Mouse (Mus musculus): ENCODE measurements around the gene Celsr2.

Gene Celsr2

GRCm38 (mm10) chr3:108414857-108415830 is at the start of gene Celsr2:
Gene Celsr2, minus strand, starts transcription at chr3:108415552.
- DNase-seq (ENCODE audit: low spot score) = peak; percentile 55

DNA sequence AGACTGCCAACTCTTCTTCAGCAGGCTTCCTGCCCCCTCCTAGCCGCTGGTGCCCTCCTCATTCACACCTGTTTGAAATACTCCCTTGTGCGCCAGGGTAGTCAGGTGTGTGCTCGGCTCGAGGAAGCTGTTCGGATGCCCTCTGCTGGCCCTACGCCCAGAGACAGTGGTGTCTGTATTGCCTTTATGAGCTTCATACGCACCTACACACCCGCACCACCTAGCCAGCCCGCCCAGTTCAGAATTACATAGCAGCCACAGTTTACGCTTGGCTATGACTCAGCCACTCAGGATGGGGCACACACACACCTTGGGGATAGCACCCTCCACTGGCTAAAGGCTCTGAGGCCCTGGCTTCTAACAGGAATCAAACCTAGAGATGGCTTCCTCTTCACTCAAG is 43.5 kb upstream of the Celsr2 start:
- no peak for DNase-seq (ENCODE audit: low spot score)

DNA sequence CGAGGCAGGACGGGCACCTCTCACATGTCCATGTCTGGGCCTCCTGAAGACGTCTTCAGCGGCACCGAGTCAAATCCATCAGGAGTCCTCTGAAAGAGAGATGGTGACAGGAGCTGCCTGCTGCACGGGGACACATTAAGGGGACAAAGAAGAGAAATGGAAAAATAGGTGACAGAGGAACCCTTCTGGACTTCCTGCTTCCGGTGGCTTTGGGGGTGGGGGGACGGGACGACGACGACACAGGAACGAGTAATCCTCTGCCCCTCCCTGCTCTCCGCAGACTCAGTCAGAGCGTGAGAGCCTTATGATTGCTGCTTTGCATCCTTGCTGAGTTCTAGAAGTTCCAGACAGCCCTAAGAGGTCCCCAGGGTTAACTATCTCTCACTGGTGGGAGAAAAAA is 43.0 kb upstream of the Celsr2 start:
- DNase-seq (ENCODE audit: low spot score) = no peak

- DNase-seq (ENCODE audit: low spot score) = no peak
These were observed 38.8 kb upstream of the Celsr2 start for GRCm38 (mm10) chr3:108454172-108454571.

DNA sequence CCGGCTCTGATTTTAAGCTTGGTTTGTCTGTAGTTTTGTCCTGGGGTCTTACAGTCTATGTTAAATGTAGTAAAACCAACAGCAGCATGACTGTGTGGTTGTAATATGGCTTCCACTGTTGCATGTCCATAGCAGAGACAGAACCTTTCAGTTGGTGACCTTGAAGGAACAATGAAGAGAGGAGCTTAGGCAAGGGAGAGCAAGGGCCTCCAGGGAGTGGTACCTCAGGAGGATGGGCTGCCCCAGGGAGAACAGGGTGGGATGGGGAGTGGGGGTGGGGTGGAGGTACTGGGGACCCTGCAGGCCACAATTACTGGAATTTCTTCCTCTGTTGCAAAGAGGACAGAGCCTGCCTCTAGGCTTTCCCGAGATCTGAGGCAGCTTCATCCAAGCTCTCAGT is 36.6 kb upstream of the Celsr2 start:
- no peak for DNase-seq (ENCODE audit: low spot score)

GRCm38 (mm10) chr3:108445366-108445705 is 30.0 kb upstream of the Celsr2 start:
- no peak for DNase-seq (ENCODE audit: low spot score)

- peak; percentile 95 for DNase-seq (ENCODE audit: low spot score)
These were observed 29.5 kb upstream of the Celsr2 start, which contains the start of gene Sars for GRCm38 (mm10) chr3:108444698-108445365. Gene Sars, minus strand, starts transcription at chr3:108445209.

DNA sequence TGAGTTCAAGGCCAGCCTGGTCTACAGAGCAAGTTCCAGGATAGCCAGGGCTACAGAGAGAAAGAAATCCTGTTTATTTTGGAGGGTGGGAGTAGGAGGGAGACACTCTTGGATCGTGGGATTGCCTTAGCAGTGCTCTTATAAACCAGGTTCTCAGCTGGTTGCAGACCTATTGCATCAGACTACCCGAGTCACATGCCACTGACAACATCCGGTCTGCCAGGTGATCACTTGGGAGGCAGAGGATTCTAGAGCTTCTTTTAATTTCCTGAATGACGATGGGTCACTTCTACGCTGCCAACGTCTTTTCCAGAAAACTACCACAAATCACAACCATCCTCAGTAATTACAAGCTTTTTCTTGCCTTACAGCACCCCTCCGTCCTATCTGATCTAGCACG is 28.7 kb upstream of the Celsr2 start:
- DNase-seq (ENCODE audit: low spot score) = no peak

- DNase-seq (ENCODE audit: low spot score) = no peak
These were observed 21.0 kb upstream of the Celsr2 start for GRCm38 (mm10) chr3:108436380-108436714.

DNA sequence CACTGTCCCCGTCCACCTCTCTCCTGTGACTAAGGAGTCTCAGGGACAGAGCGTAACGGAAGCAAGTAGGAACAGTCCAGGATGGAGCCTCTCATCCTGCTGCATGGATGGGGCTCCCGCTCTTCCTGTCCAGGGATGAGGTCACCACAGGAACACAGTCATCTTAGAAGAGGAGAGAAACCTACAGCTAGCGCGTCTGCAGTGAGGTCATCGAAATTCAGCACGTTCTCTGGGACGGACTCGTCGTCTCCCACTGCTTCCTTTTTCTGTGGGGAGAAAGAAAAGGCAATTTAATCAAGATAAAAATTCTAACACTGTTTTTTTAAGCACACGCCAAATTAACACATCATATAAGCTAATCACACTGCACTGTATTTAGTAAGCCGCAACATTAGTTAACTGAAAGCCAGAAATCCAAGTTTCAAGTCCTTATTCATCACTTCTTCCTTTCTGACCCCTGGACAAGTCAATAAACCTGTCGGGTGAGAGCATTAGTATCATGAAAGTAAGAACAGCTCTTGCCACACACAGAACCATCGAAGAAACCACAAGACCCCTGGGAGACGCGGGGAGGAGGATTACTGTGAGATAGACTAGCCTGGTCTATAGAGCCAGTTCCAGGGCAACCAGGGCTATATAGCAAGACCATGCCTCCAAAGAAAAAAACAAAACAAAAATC is 20.5 kb upstream of the Celsr2 start:
- no peak for DNase-seq (ENCODE audit: low spot score)

- DNase-seq (ENCODE audit: low spot score) = no peak
These were observed 18.6 kb upstream of the Celsr2 start for GRCm38 (mm10) chr3:108433881-108434495.

DNA sequence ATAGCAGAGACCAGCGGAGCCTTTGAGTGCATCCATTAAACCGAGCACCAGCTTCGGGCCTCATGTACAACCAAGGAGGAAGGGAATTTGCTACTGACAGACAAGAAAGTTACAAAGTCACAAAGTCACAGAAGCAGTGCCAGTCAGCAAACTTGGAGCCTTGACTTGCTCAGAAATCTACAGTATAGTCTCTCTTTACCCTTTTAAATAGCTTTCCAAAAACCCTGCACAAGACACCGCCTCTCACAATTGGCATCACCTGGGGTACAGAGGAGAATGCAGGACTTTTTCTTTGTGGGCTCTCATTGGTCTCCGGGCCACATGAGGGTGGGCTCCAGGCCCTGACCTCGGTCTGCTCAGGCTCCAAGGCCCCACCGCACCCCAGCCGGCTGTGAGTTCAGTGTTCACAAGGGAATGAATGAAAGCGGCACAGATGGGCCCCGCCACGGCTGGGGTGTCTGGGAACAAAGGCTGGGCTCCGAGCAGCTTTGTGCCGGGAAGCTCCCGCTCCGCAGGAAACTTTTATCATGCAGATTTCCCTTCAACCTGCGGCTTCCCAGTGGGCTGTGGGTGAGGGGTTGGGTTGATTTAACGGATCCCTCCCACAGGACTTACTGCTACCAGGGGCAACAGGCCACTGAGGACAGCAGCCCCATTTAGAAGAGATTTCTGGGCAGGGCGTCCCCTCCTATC is 18.0 kb upstream of the Celsr2 start:
- peak; percentile 92 for DNase-seq (ENCODE audit: low spot score)

DNA sequence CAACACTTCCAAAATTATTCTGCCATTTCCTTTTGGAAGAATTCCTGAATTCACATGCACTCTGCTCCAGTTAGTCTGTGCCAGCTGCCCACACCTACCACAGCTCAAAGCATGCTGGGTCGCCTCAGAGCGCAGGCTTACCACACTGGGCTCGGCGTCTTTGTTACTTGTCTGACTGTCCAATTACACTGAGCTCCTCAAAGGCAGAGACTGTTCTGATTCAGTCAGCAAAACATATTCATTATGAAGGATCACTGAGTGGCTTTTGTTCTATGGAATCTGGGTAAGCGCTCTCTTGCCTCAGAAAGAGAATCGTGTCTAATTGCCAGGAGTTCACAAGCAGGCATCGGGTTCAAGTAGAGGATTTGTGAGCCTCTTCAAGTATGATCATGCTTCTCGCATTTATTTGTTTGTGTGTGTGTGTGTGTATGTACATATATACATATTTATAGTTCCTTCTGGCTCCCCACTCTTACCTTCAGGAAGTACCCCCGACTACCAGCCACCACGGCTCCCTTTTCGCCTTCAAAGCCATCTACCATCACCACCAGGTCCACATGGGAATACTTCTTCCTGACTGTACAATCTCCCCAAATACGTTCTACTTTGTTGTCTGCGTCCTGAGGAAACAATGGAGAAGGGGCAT is 17.3 kb upstream of the Celsr2 start:
- peak; percentile 66 for DNase-seq (ENCODE audit: low spot score)

DNA sequence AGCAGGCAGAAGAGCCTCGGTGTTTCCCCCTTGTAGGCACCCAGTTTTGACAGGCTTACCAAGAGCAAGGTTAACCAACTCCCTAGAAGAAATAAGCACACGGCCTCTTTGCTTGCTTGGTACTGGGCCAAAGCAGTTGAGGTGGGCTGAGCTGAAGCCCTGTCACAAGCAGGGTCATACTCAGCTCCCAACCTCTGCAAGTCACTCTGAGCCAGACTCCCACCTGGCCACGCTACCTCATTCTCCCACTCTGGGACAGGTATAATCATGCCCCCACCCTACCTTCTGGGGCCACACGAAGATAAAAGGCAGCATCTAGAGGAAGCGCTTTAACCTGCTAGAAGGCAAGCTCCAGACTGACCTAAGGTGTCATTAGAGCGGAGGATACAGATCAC is 10.3 kb upstream of the Celsr2 start:
- DNase-seq (ENCODE audit: low spot score) = no peak

GRCm38 (mm10) chr3:108424944-108425623 is 9.7 kb upstream of the Celsr2 start:
- peak; percentile 55 for DNase-seq (ENCODE audit: low spot score)

DNA sequence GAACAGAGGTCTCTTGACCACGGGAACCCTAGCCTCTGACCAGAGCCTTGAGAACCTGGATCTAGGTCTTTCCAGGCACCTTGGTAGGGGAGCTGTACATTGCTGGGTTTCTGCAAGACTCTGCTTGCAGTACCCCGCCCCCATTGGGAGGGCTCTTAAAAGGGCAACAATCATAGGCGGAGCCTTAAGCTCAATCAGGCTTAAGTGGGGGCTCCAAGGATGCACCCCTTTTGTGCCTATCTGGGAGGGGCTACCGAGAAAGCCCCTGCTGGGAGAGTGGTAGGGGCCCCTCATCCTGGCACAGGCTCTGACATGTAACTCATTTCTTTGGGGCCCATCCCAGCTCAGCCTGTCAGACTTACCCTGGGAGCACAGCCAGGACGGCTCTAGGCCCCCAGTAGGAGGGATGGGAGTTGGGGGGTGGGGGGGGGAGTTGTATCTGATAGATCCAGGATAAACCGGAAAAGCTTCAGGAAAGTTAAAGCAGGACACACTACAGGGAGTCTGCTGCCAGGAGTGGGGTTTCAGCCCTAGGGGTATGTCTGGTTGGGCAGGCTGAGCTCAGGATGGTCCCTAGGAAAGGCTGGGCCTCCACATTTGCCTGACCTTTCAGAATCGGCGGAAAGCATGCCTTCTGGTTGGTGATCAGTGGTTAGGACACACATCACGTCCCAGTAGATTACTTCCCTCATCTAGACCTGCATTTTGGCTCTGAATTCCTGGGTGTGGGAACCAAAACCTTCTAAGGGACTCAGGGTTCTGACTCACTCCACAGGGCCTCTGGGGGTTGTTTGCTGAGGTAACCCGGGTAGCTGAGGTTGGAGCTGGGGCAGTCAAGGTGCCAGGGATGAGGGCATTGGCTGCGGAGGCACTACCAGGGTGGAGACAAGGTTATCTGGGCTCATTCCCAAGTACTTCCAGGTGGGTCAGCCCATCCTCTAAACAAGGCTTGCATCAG is 8.8 kb upstream of the Celsr2 start:
- DNase-seq (ENCODE audit: low spot score) = peak; percentile 71

DNA sequence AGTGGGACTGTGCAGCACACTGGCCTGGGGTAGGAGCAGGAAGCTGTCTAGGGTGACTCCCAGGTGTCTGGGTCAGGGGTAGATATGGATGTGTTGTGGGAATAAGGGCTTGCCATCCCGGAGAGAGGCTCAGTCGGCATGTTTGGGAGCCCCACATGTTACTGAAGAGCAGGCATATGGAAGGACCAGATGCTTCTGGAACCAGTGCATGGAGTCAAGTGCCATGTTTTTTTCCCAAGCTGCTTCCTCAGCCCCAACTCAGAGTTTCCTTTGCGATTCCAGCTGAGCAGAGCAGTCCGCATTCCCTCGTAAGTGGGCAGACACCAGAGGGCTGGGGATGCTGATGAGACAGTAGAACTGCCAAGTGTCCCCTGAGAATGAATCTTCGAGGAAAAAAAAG is 7.7 kb upstream of the Celsr2 start:
- no peak for DNase-seq (ENCODE audit: low spot score)

DNA sequence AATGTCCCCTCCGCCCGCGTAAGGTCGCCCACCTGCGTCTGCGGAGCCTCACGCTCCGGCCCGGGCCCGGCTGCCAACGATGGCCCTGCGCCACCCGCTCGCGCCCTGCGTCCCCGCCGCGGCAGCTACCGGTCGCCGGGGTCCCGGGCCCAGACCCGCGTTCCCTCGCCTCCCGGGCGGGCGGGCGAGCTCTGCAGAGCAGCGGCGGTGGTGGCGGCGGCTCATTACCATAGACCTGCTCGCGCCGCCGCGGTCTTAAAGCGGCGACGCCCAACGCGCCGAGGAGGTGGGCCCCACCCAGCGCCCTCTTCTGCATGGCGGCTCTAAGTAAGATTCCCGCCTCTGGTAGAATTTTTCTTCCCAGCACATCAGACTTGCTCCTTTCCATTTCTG is 475 bp upstream of the Celsr2 start:
- peak; percentile 92 for DNase-seq (ENCODE audit: low spot score)

DNA sequence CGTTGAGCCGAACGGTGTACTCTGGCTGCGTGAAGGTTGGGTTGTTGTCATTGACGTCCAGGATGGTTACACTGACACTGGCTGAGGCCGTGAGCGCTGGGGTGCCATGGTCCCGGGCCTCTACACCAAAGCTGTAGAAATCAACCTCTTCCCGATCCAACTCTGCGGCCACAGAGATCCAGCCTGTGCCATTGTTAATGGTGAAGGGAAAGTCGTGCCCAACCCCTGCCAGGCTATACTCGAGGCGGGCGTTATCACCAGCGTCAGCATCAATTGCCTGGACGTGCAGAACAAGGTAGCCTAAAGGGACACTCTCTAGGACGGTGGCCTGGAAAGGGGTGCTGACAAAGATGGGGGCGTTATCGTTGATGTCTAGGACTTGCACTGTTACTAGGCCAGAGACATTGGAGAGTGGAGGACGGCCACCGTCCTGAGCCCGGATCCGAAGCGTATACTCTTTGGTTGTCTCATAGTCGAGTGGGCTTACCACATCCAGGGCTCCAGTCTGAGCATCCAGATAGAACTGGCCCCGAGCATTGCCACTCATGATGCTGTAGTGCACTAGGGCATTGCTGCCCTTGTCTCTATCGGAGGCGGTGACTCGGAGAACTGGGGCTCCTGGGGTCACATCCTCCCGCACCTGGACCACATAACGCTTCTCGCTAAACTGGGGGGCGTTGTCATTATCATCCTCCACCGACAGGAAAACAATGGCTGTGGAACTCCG is 1.6 kb downstream of the Celsr2 start:
- DNase-seq (ENCODE audit: low spot score) = no peak

Data from embryo, embryonic 10.5 days (tissue).